Mouse (Mus musculus) spleen, postnatal 10 days (tissue): Measurements from ENCODE around the gene Maml2.

ENCODE experiments used
- DNase-seq, 2 experiments: peaks; one replicate each; pipeline ENCODE4 v3.0.0; 2021 to 2022; ENCODE audit warnings: low spot score in 2 of 2

Gene Maml2

GRCm38 (mm10) chr9:13297668-13298512 lies at the start of gene Maml2:
Gene Maml2 (plus strand): TSS chr9:13297957.
- peak; percentile 42 to 62 for DNase-seq

- no peak for DNase-seq
These were observed 49.7 kb upstream of the Maml2 start for GRCm38 (mm10) chr9:13248104-13248503.

- DNase-seq, result no peak
These were observed 46.5 kb upstream of the Maml2 start for GRCm38 (mm10) chr9:13251251-13251650.

GRCm38 (mm10) chr9:13256726-13257125 lies 41.0 kb upstream of the Maml2 start:
- no peak for DNase-seq

GRCm38 (mm10) chr9:13258173-13258572 lies 39.6 kb upstream of the Maml2 start:
- no peak for DNase-seq

- no peak for DNase-seq
These were observed 36.8 kb upstream of the Maml2 start for GRCm38 (mm10) chr9:13260980-13261379.

GRCm38 (mm10) chr9:13273219-13273618 lies 24.5 kb upstream of the Maml2 start:
- DNase-seq, result no peak

- DNase-seq, result no peak
These were observed 10.3 kb upstream of the Maml2 start for GRCm38 (mm10) chr9:13287482-13287881.

- DNase-seq, result peak; percentile 54 to 83
These were observed 1.3 kb upstream of the Maml2 start for GRCm38 (mm10) chr9:13296274-13297121.

GRCm38 (mm10) chr9:13297122-13297667 lies 562 bp upstream of the Maml2 start:
- peak in 1 of 2 experiments; percentile 20 for DNase-seq

GRCm38 (mm10) chr9:13298513-13298878 lies 739 bp downstream of the Maml2 start:
- DNase-seq, result no peak

- no peak for DNase-seq
These were observed 1.4 kb downstream of the Maml2 start for GRCm38 (mm10) chr9:13299190-13299589.

- no peak for DNase-seq
These were observed 2.3 kb downstream of the Maml2 start for GRCm38 (mm10) chr9:13300041-13300441.

- no peak for DNase-seq
These were observed 3.4 kb downstream of the Maml2 start for GRCm38 (mm10) chr9:13300891-13301782.

- DNase-seq, result no peak
These were observed 4.5 kb downstream of the Maml2 start for GRCm38 (mm10) chr9:13302183-13302825.

GRCm38 (mm10) chr9:13303099-13303771 lies 5.5 kb downstream of the Maml2 start:
- DNase-seq, result no peak

- peak in 1 of 2 experiments; percentile 37 for DNase-seq
These were observed 6.2 kb downstream of the Maml2 start for GRCm38 (mm10) chr9:13303976-13304375.

GRCm38 (mm10) chr9:13306471-13306870 lies 8.7 kb downstream of the Maml2 start:
- DNase-seq, result no peak

- DNase-seq, result no peak
These were observed 9.5 kb downstream of the Maml2 start for GRCm38 (mm10) chr9:13307226-13307625.

GRCm38 (mm10) chr9:13308718-13309117 lies 11.0 kb downstream of the Maml2 start:
- no peak for DNase-seq
